Mouse (Mus musculus): ENCODE measurements around the gene Anxa3.

DNA sequence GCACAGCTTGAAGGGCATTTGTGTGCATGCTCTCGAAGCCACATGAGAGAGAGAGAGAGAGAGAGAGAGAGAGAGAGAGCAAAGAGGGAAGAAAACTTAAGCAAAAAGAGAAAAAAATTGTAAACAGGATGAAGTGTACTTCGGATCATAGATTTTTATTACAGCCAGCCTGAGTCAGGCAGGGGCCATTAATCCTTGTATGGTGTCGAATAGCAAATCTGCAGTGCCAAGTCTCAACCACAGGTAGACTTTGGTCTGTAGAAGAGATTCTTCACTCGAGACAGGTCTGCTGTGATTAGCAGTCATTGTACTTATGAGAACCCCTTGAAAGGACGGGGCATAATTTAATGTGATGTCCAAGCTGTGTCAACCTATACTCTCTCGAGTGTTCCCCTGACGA is 35.5 kb upstream of the Anxa3 start:
- TF ChIP-seq CTCF (IDR thresholded peaks at IDR 0.05; ENCODE audit: borderline replicate concordance, control insufficient read depth, extremely low read depth, insufficient read depth, low read length, poor library complexity) (no peak), POLR2A (IDR thresholded peaks at IDR 0.05; ENCODE audit: control insufficient read depth, extremely low read depth, insufficient read depth, low read length, poor library complexity) (no peak)
